Mouse (Mus musculus): ENCODE results near the gene Ghr. TPM values are rescaled to one million over a fixed set of nuclear protein-coding genes. Genes with fewer than 3 reads are reported as not detected.

The Ghr gene
- polyA plus RNA-seq, 1 experiment: 21.3 TPM

GRCm38 (mm10) chr15:3578286-3578980 lies 4.9 kb downstream of the Ghr start:
- Histone ChIP-seq H3K4me3 (no peak overlapping the region), H3K36me3 (ENCODE audit: control insufficient read depth, insufficient read depth) (no peaks in the 10 kb centered on the region), H3K4me2 (ENCODE audit: low read depth) (no peak overlapping the region), H3K27me3 (ENCODE audit: control insufficient read depth, insufficient read depth, insufficient read length) (no peaks in the 10 kb centered on the region), H3K79me2 (ENCODE audit: control insufficient read depth, insufficient read depth) (no peaks in the 10 kb centered on the region), H3ac (ENCODE audit: control insufficient read depth, insufficient read length) (no peak overlapping the region)
- TF ChIP-seq REST (IDR thresholded peaks at IDR 0.05; ENCODE audit: insufficient read depth, insufficient read length) (no peak), MAX (IDR thresholded peaks at IDR 0.05; ENCODE audit: low read depth) (no peak), TCF3 (IDR thresholded peaks at IDR 0.05; ENCODE audit: insufficient read length, low read depth) (no peak), E2F4 (IDR thresholded peaks at IDR 0.05; ENCODE audit: insufficient read depth) (no peak), MYOD1 (IDR thresholded peaks at IDR 0.05; ENCODE audit: control insufficient read depth in 1 of 3, insufficient read length in 2 of 3, low read depth in 2 of 3) (no peak), USF1 (IDR thresholded peaks at IDR 0.05; ENCODE audit: low read depth) (no peak), SRF (IDR thresholded peaks at IDR 0.05; ENCODE audit: control insufficient read depth, insufficient read length, low read depth) (no peak)

GRCm38 (mm10) chr15:3569178-3569903 lies 14.0 kb downstream of the Ghr start:
- no peak for TF ChIP-seq POLR2A (IDR thresholded peaks at IDR 0.05; ENCODE audit: insufficient read length, low read depth)
- TF ChIP-seq E2F4 (IDR thresholded peaks at IDR 0.05; ENCODE audit: insufficient read depth): no peak
- no peak for TF ChIP-seq TCF12 (IDR thresholded peaks at IDR 0.05; ENCODE audit: insufficient read depth, poor library complexity, severe bottlenecking)
- no peak for TF ChIP-seq CEBPB (IDR thresholded peaks at IDR 0.05; ENCODE audit: insufficient read depth, poor library complexity, severe bottlenecking)
- TF ChIP-seq MYOG (IDR thresholded peaks at IDR 0.05; ENCODE audit: control insufficient read depth in 1 of 3, insufficient read depth in 1 of 3, insufficient read length in 2 of 3, low read depth in 2 of 3): no peak
- TF ChIP-seq SRF (IDR thresholded peaks at IDR 0.05; ENCODE audit: control insufficient read depth, insufficient read length, low read depth): no peak
- no peak for TF ChIP-seq USF1 (IDR thresholded peaks at IDR 0.05; ENCODE audit: low read depth)

GRCm38 (mm10) chr15:3564570-3564969 lies 18.7 kb downstream of the Ghr start:
- H3ac ChIP-seq (ENCODE audit: control insufficient read depth, insufficient read length): no peak overlapping the region
- no peaks in the 10 kb centered on the region for H3K27me3 ChIP-seq (ENCODE audit: control insufficient read depth, insufficient read depth, insufficient read length)
- H3K4me2 ChIP-seq (ENCODE audit: low read depth): no peak overlapping the region
- no peaks in the 10 kb centered on the region for H3K36me3 ChIP-seq (ENCODE audit: control insufficient read depth, insufficient read depth)
- H3K79me2 ChIP-seq (ENCODE audit: control insufficient read depth, insufficient read depth): no peaks in the 10 kb centered on the region
- TF ChIP-seq TCF3 (IDR thresholded peaks at IDR 0.05; ENCODE audit: insufficient read length, low read depth): no peak
- no peak for TF ChIP-seq TCF12 (IDR thresholded peaks at IDR 0.05; ENCODE audit: insufficient read depth, poor library complexity, severe bottlenecking)
- no peak for TF ChIP-seq MYOD1 (IDR thresholded peaks at IDR 0.05; ENCODE audit: control insufficient read depth in 1 of 3, insufficient read length in 2 of 3, low read depth in 2 of 3)
- TF ChIP-seq POLR2AphosphoS2 (IDR thresholded peaks at IDR 0.05; ENCODE audit: insufficient read length, low read depth): no peak
- no peak overlapping the region for H3K4me3 ChIP-seq

More at GRCm38 (mm10) chr15:3569178-3569903, 14.0 kb downstream of the Ghr start:
- H3K4me2 ChIP-seq (ENCODE audit: low read depth): no peak overlapping the region
- H3K27me3 ChIP-seq (ENCODE audit: control insufficient read depth, insufficient read depth, insufficient read length): no peaks in the 10 kb centered on the region
- no peaks in the 10 kb centered on the region for H3K79me2 ChIP-seq (ENCODE audit: control insufficient read depth, insufficient read depth)
- no peaks in the 10 kb centered on the region for H3K36me3 ChIP-seq (ENCODE audit: control insufficient read depth, insufficient read depth)
- no peak overlapping the region for H3ac ChIP-seq (ENCODE audit: control insufficient read depth, insufficient read length)
- no peak overlapping the region for H3K4me3 ChIP-seq

- no peaks in the 10 kb centered on the region for H3K27me3 ChIP-seq (ENCODE audit: control insufficient read depth, insufficient read depth, insufficient read length)
- no peaks in the 10 kb centered on the region for H3K36me3 ChIP-seq (ENCODE audit: control insufficient read depth, insufficient read depth)
- H3K4me2 ChIP-seq (ENCODE audit: low read depth): no peak overlapping the region
- H3K79me2 ChIP-seq (ENCODE audit: control insufficient read depth, insufficient read depth): no peaks in the 10 kb centered on the region
- H3K4me3 ChIP-seq: no peak overlapping the region
- no peak overlapping the region for H3ac ChIP-seq (ENCODE audit: control insufficient read depth, insufficient read length)
- no peak for TF ChIP-seq SRF (IDR thresholded peaks at IDR 0.05; ENCODE audit: control insufficient read depth, insufficient read length, low read depth)
- TF ChIP-seq TCF3 (IDR thresholded peaks at IDR 0.05; ENCODE audit: insufficient read length, low read depth): no peak
- TF ChIP-seq REST (IDR thresholded peaks at IDR 0.05; ENCODE audit: insufficient read depth, insufficient read length): no peak
- no peak for TF ChIP-seq MYOD1 (IDR thresholded peaks at IDR 0.05; ENCODE audit: control insufficient read depth in 1 of 3, insufficient read length in 2 of 3, low read depth in 2 of 3)
- no peak for TF ChIP-seq USF1 (IDR thresholded peaks at IDR 0.05; ENCODE audit: low read depth)
- TF ChIP-seq TCF12 (IDR thresholded peaks at IDR 0.05; ENCODE audit: insufficient read depth, poor library complexity, severe bottlenecking): no peak
- no peak for TF ChIP-seq CEBPB (IDR thresholded peaks at IDR 0.05; ENCODE audit: insufficient read depth, poor library complexity, severe bottlenecking)
- TF ChIP-seq MYOG (IDR thresholded peaks at IDR 0.05; ENCODE audit: control insufficient read depth in 1 of 3, insufficient read depth in 1 of 3, insufficient read length in 2 of 3, low read depth in 2 of 3): no peak
- TF ChIP-seq POLR2A (IDR thresholded peaks at IDR 0.05; ENCODE audit: insufficient read length, low read depth): no peak
- TF ChIP-seq E2F4 (IDR thresholded peaks at IDR 0.05; ENCODE audit: insufficient read depth): no peak
- TF ChIP-seq MAX (IDR thresholded peaks at IDR 0.05; ENCODE audit: low read depth): no peak
- TF ChIP-seq POLR2AphosphoS2 (IDR thresholded peaks at IDR 0.05; ENCODE audit: insufficient read length, low read depth): no peak
Observed at GRCm38 (mm10) chr15:3563929-3564516, 19.3 kb downstream of the Ghr start.

- TF ChIP-seq TCF12 (IDR thresholded peaks at IDR 0.05; ENCODE audit: insufficient read depth, poor library complexity, severe bottlenecking) (no peak), SRF (IDR thresholded peaks at IDR 0.05; ENCODE audit: control insufficient read depth, insufficient read length, low read depth) (no peak), TCF3 (IDR thresholded peaks at IDR 0.05; ENCODE audit: insufficient read length, low read depth) (no peak), POLR2AphosphoS2 (IDR thresholded peaks at IDR 0.05; ENCODE audit: insufficient read length, low read depth) (no peak), USF1 (IDR thresholded peaks at IDR 0.05; ENCODE audit: low read depth) (no peak), CEBPB (IDR thresholded peaks at IDR 0.05; ENCODE audit: insufficient read depth, poor library complexity, severe bottlenecking) (no peak), POLR2A (IDR thresholded peaks at IDR 0.05; ENCODE audit: insufficient read length, low read depth) (no peak), MYOD1 (IDR thresholded peaks at IDR 0.05; ENCODE audit: control insufficient read depth in 1 of 3, insufficient read length in 2 of 3, low read depth in 2 of 3) (no peak), MYOG (IDR thresholded peaks at IDR 0.05; ENCODE audit: control insufficient read depth in 1 of 3, insufficient read depth in 1 of 3, insufficient read length in 2 of 3, low read depth in 2 of 3) (no peak), MAX (IDR thresholded peaks at IDR 0.05; ENCODE audit: low read depth) (no peak)
- Histone ChIP-seq H3K4me3 (no peak overlapping the region), H3ac (ENCODE audit: control insufficient read depth, insufficient read length) (no peak overlapping the region), H3K4me2 (ENCODE audit: low read depth) (no peak overlapping the region), H3K79me2 (ENCODE audit: control insufficient read depth, insufficient read depth) (no peaks in the 10 kb centered on the region), H3K36me3 (ENCODE audit: control insufficient read depth, insufficient read depth) (no peaks in the 10 kb centered on the region), H3K27me3 (ENCODE audit: control insufficient read depth, insufficient read depth, insufficient read length) (no peaks in the 10 kb centered on the region)
Observed at GRCm38 (mm10) chr15:3563473-3563872, 19.8 kb downstream of the Ghr start.

Measured in myocyte (in vitro differentiated cells).